Mouse (Mus musculus) E14TG2a.4 (cell line): ENCODE data around the gene Dab1.

Experiments used
- H3K27me3 ChIP-seq: 2 replicates; pipeline ENCODE4 v1.6.1; 2014; ENCODE audit warnings: low read length, control low read depth; ENCODE audit not compliant: insufficient read depth
- H3K36me3 ChIP-seq: 2 replicates; pipeline ENCODE4 v1.6.1; 2014; ENCODE audit warnings: low read length, control low read depth; ENCODE audit not compliant: insufficient read depth
- H3K4me1 ChIP-seq: replicated peaks from 2 replicates; pipeline ENCODE4 v1.6.1; 2014; ENCODE audit warnings: low read depth, low read length, control low read depth
- H3K4me3 ChIP-seq: replicated peaks from 2 replicates; pipeline ENCODE4 v1.5.1; 2014; ENCODE audit warnings: mild to moderate bottlenecking, low read length
- H3K9me3 ChIP-seq: 2 replicates; pipeline ENCODE4 v1.6.1; 2014; ENCODE audit warnings: low read length, control low read depth
- CTCF ChIP-seq: conservative IDR thresholded peaks from 2 replicates; pipeline ENCODE4 v1.5.1; 2014; ENCODE audit warnings: low read length
- NANOG ChIP-seq: IDR thresholded peaks from 2 replicates; pipeline ENCODE4 v1.6.1; 2014; ENCODE audit warnings: borderline replicate concordance, low read length, mixed read lengths
- POU5F1 ChIP-seq: IDR thresholded peaks from 2 replicates; pipeline ENCODE4 v1.6.1; 2014; ENCODE audit warnings: low read length, borderline replicate concordance

Gene Dab1

DNA sequence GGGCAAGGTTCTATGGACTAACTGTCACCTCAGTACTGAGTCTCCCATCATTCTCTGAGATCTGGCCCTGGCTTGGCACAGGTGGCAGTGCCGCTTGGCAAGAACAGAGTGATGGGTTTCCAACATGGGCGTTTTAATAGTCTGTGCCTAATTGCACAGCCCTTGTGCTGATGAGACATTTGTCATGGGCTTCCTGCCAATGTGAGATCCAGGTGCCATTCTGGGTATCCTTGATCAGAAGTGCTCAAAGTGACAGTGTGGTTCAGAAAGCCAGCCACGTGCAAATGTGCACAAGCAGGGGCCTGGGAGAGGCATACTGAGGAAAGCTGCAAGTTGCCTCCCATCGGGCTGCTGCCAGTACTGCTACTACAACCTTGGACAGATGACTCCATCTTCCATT is 203.5 kb downstream of the Dab1 start:
- Histone ChIP-seq H3K4me3 (no peak overlapping the region), H3K36me3 (no peaks in the 10 kb centered on the region), H3K4me1 (no peaks in the 10 kb centered on the region), H3K27me3 (no peaks in the 10 kb centered on the region), H3K9me3 (no peaks in the 10 kb centered on the region)
- TF ChIP-seq NANOG (no peak), POU5F1 (no peak), CTCF (no peak)

DNA sequence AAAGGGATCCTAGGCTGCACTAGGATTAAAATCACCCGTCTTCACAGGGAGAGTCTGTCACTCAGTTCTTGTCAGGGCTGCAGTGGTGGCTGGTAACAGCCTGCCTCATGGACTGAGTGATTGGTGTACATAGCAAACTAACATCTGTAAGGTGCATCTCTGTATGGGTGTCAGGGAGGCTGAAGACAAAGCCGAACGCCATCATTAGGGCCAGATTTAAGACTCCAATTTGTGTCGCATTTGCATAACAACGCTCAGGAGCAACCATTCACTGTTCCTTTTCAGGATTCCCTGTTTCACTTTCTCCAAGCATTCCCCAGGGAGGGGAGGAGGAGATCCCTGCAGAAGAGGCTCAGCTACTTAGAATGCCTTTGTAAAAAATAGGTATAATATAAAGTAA is 219.2 kb downstream of the Dab1 start:
- Histone ChIP-seq H3K36me3 (no peaks in the 10 kb centered on the region), H3K9me3 (peaks cover 44% of the 10 kb centered on the region), H3K27me3 (peaks cover 6% of the 10 kb centered on the region), H3K4me1 (no peaks in the 10 kb centered on the region), H3K4me3 (no peak overlapping the region)
- TF ChIP-seq POU5F1 (no peak; the same call in 1 of the 2 replicates), NANOG (peak; percentile 75)

DNA sequence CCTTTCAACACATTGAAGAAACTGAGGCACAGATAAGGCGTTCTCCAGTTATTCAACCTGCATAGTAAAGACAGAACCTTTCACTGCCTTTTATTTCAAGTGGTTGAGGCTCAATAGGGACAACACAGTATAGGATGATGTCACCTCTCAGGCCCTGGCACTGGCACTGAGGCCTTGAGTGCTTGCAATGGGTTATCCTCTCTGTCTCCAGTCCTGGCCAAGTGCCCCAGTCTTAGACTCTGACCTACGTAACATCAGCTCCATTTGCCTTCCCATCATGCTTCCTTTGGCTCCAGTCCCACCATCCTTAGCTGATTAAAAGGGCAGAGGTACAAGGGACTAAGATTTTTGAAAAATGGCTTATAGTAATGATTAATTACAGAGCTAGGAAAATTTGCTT is 220.4 kb downstream of the Dab1 start:
- TF ChIP-seq CTCF: no peak
- TF ChIP-seq NANOG: no peak
- no peak for TF ChIP-seq POU5F1
- Histone ChIP-seq H3K36me3 (no peaks in the 10 kb centered on the region), H3K9me3 (peaks cover 44% of the 10 kb centered on the region), H3K27me3 (peaks cover 6% of the 10 kb centered on the region), H3K4me1 (peaks cover 5% of the 10 kb centered on the region), H3K4me3 (no peak overlapping the region)

DNA sequence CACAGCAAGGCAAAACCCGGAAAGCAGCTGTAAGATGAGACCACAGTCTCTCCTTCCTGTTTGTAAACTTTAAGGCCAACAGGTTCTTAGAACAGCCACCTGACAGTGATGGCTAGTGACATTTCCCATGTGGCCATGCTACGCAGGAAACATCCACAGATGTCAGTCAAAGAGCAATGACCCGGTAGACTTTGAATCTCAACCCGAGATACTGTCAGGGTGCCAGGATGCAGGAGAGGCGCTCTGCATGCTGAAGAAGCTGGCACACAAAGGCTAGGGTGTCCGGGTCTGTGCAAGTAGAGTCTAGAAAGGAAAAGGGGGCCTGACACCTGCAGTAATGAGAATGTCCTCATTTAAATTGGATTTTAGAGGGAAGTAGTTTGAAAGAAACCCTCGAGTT is 222.0 kb downstream of the Dab1 start:
- Histone ChIP-seq H3K27me3 (peaks cover 6% of the 10 kb centered on the region), H3K36me3 (no peaks in the 10 kb centered on the region), H3K4me3 (no peak overlapping the region), H3K9me3 (peaks cover 44% of the 10 kb centered on the region), H3K4me1 (peaks cover 5% of the 10 kb centered on the region)
- TF ChIP-seq CTCF: no peak
- no peak for TF ChIP-seq POU5F1
- no peak for TF ChIP-seq NANOG

DNA sequence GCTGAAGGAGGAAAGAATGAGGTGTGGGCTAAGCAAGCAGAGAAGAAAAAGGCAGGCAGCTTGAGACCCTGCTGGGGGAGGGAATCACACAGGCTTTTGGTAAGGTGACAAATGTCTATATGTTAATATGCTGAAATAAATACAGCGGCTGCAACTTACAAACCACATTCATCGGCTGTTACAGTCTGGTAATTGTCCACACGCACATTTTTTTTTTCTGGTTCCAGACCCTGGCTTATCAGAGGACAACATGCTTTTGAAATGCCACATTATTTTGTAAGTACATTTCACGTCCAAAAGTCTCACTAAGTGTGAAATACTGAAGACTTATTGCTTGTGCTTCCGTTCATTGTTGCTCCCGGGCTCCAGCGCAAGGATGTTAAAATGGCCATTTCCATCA is 225.5 kb downstream of the Dab1 start:
- Histone ChIP-seq H3K36me3 (no peaks in the 10 kb centered on the region), H3K4me1 (peaks cover 5% of the 10 kb centered on the region), H3K9me3 (peaks cover 14% of the 10 kb centered on the region), H3K27me3 (peaks cover 3% of the 10 kb centered on the region), H3K4me3 (no peak overlapping the region)
- TF ChIP-seq NANOG (no peak), CTCF (no peak), POU5F1 (no peak)

DNA sequence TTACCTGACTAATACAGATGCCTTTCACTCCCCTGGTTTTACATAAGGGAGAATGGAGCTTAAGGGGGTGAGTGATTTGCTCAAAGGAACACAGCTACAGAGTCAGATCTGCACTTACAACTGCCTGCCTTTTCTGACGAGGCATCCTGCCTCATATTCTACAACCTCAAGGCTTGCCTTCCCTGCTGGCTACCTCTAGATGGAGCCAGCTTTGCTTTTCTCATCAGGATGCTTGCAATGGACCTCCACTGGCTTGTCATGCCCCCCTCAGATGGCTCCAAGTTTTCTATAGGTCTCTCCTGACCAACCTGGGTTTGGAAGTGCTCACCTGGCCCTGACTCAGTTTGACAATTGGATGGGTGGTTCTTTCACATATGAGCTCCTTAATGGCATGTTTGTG is 238.0 kb downstream of the Dab1 start:
- TF ChIP-seq CTCF (no peak), NANOG (no peak), POU5F1 (no peak)
- H3K36me3 ChIP-seq: no peaks in the 10 kb centered on the region
- peaks cover 16% of the 10 kb centered on the region for H3K9me3 ChIP-seq
- H3K27me3 ChIP-seq: no peaks in the 10 kb centered on the region
- H3K4me1 ChIP-seq: no peaks in the 10 kb centered on the region
- H3K4me3 ChIP-seq: no peak overlapping the region

DNA sequence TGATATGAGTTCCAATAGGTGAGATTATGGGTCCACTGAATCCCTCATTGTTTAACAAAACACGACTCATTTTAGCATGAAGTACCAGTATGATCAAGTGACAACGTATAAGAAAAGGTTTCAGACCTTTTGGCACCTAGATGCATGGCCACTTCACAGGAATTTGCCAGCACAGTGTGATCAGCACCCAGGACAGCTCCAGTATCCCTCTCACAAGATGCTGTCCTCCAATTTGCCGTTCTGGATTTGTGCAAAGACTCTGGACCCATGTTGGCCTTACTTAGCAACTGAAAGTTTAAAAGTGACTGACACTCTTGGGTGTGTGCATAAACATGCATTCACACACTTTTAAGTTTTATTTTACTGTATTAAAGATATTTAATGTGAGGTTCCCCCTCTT is 256.4 kb downstream of the Dab1 start:
- no peak for TF ChIP-seq CTCF
- TF ChIP-seq POU5F1: no peak
- no peak for TF ChIP-seq NANOG
- no peaks in the 10 kb centered on the region for H3K27me3 ChIP-seq
- no peaks in the 10 kb centered on the region for H3K36me3 ChIP-seq
- H3K9me3 ChIP-seq: no peaks in the 10 kb centered on the region
- H3K4me3 ChIP-seq: no peak overlapping the region
- no peaks in the 10 kb centered on the region for H3K4me1 ChIP-seq

DNA sequence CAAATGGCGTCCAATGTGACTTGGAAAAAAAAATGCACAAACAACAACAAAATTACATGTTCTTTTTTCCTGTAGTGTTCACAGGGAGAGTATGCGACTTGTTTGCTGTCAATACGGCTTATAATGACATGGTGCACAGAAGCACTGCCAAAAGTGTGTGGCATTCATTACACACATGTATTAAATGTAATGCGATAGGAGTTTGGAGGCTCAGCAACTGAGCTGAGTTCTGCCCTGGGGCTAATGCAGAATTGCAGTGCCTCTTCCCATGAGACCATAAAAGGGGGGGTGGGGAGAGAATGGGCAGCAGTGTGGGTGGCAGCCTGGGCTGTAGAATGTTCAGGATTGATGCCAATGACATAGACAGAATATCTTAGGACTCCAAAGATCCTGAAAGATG is 259.7 kb downstream of the Dab1 start:
- no peaks in the 10 kb centered on the region for H3K9me3 ChIP-seq
- no peak for TF ChIP-seq NANOG
- TF ChIP-seq POU5F1: no peak
- TF ChIP-seq CTCF: no peak
- H3K36me3 ChIP-seq: no peaks in the 10 kb centered on the region
- H3K4me3 ChIP-seq: no peak overlapping the region
- no peaks in the 10 kb centered on the region for H3K27me3 ChIP-seq
- no peaks in the 10 kb centered on the region for H3K4me1 ChIP-seq

DNA sequence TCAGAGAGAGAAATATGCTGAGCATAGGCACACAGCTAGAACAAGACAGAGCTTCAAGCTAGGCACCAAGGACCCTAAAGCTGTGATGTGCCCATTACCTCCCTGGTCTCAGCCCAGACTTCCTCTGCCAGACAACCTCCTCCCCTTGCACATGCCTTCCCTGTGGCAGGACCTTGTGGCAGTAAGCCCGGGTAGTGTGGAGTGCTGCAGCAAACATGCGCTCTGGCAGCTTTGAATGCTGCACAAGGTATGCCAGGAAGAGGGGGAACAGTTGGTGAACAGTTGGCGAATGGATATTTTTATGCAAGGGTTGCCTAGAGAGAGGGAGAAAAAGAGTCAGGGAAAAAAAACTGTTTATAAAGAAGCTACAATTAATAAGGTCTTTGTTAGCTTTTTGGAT is 262.5 kb downstream of the Dab1 start:
- H3K36me3 ChIP-seq: no peaks in the 10 kb centered on the region
- TF ChIP-seq POU5F1 (no peak), CTCF (no peak), NANOG (no peak)
- H3K4me1 ChIP-seq: no peaks in the 10 kb centered on the region
- no peak overlapping the region for H3K4me3 ChIP-seq
- H3K9me3 ChIP-seq: no peaks in the 10 kb centered on the region
- no peaks in the 10 kb centered on the region for H3K27me3 ChIP-seq
